Mouse (Mus musculus) olfactory bulb, adult 2 months (tissue): Measurements from ENCODE around the gene Catsperz.

ENCODE experiments used
- CTCF ChIP-seq: fragments of 200-500 bp; IDR thresholded peaks from 2 replicates; pipeline ENCODE4 v1.5.1; 2012; ENCODE audit warnings: low read depth, mild to moderate bottlenecking, low read length, moderate library complexity; ENCODE audit not compliant: insufficient read depth
- POLR2A ChIP-seq: fragments of 200-500 bp; IDR thresholded peaks from 2 replicates; pipeline ENCODE4 v1.6.1; 2012; ENCODE audit warnings: mild to moderate bottlenecking, low read depth, low read length, moderate library complexity; ENCODE audit not compliant: insufficient read depth

DNA sequence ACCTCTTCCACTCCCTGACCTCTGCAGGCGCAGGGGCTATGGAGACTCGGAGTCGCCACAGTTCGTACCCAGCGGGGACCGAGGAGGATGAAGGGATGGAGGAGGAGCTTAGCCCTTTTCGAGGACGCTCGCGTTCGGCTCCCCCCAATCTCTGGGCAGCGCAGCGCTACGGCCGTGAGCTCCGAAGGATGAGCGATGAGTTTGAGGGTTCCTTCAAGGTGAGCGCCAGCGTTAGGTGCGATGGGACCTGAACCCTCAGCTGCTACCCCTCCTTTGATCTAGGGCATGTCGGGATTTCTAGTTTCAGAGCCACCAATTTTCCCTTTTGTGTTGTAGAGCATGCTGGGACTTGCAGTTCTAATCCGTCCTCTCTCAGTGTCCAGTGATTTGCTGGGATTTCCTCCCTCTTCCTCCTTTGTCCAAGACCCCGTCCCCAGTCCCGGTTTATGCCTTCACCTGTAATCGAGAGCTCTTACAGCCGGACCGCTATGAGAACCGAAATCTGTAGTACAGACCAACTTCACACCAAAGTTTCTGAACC is 25.5 kb upstream of the Catsperz start:
- TF ChIP-seq CTCF (no peak), POLR2A (no peak; the same call in 1 of the 2 replicates)
